Mouse (Mus musculus) fibroblast of lung, adult 2 months (primary cell): ENCODE data around the gene Cpt1c.
A peak's percentile ranks its signal among the peaks of the same experiment; 100 is the strongest.

Source experiments
- DNase-seq: peaks from one replicate; pipeline ENCODE4 v3.0.0-alpha.2; 2011; ENCODE audit warnings: low read depth

The Cpt1c gene

GRCm38 (mm10) chr7:44998501-44998955 lies 23.9 kb upstream of the Cpt1c start, which contains the start of gene Bcl2l12:
Gene Bcl2l12 (minus strand): TSS chr7:44998712.
- DNase-seq, result no peak

DNA sequence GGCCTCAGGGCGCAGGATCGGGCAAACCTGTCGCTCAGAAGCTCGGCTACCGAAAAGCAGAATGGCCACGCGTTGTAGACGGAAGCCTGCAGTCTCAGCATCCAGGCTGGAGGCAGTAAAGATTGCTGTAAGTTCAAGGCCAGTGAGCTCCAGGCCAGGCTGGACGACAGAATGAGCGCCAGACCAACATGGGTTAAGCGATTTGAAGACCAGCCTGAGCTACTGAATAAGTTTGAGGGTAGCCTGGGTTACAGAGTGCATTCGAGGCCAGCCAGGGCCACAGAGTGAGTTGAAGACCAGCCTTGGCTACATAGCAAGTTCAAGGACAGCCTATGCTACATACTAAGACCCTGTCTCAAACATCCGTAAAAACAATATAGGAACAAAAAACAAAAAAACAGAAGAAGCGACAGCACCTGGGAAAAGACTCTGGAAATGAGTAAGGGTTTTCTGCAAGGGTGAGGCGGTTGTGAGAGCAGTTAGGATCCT lies 23.3 kb upstream of the Cpt1c start:
- DNase-seq, result no peak

GRCm38 (mm10) chr7:44997231-44997939 lies 22.7 kb upstream of the Cpt1c start, which contains the start of gene Irf3:
Gene Irf3 (plus strand): TSS chr7:44997648.
- peak; percentile 95 for DNase-seq

DNA sequence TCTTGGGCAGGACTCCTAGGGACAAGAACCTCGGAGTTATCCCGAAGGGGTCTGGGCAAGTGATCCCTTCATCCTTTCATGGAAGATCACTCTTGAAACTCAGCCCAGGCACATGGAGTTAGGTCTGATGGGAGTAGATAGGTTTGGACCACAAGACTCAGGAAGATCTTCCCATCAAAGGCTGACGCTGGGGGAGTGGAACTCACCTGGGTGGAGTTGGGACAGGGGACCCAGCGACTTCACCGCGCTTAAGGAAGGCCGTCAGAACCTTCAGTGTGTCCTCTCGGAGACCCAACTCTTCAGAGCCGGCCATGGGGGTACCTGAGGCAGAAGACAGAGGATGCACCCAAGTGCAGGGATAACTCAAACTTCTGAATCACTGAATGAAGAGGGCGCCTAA lies 22.0 kb upstream of the Cpt1c start:
- DNase-seq, result no peak

DNA sequence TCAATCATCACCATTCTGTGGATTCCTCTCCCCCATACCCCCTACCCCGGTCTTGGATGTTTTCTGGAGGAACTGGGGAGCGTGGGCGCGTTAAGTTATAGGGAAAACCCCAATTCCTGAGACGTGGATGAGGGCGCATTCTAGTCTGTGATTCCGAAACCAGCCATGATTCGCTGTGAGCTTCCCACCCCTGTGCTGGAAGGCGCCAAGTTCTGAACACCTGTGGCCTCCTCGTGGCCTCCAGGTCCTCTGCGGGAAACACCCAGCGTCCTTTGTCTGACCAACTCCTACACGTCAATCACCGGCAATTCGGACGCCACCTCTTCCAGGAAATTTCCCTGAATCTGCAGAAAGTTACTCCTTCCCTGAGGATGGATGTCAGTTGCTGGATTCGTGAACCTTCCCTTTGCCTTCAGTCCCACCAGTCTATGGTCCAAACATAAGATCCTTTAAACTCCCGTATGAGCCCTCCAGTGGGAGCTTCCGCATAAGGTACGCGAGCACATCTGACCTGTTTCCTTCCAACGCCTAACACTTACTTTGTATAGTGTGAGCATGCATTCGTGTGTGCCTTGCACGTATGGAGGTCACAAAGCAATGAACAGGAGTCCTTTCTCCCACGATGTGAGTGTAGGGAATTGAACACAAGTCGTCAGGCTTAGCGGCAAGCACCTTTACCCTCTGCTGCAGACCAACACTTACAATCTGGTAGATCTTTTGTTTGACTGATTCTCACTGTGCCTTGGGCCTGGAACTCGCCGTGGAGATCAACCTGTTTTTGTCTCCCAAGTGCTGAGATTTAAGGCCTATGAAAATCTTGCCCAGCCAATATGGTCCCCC lies 12.4 kb upstream of the Cpt1c start:
- no peak for DNase-seq

GRCm38 (mm10) chr7:44986192-44986878 lies 11.7 kb upstream of the Cpt1c start, which contains the start of gene Prmt1:
Gene Prmt1 (minus strand): TSS chr7:44986568.
- peak; percentile 100 for DNase-seq

- DNase-seq, result no peak
These were observed 11.0 kb upstream of the Cpt1c start for GRCm38 (mm10) chr7:44985595-44986191.

DNA sequence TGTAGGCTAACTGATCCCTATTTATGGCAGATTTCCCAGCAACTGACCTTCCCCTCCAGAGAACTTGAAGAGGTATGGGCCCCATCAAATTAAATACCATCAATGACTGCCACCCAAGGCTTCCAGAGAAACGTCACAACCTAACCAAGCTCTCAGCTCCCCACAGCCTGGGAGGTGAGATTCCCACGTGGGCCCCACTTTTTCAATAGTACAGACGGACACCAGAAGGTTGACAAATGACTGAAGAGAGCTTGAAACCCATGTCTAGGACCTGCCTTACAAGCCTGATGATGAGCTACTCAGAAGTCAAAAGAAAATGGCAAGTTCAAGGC lies 10.1 kb upstream of the Cpt1c start:
- DNase-seq, result no peak

DNA sequence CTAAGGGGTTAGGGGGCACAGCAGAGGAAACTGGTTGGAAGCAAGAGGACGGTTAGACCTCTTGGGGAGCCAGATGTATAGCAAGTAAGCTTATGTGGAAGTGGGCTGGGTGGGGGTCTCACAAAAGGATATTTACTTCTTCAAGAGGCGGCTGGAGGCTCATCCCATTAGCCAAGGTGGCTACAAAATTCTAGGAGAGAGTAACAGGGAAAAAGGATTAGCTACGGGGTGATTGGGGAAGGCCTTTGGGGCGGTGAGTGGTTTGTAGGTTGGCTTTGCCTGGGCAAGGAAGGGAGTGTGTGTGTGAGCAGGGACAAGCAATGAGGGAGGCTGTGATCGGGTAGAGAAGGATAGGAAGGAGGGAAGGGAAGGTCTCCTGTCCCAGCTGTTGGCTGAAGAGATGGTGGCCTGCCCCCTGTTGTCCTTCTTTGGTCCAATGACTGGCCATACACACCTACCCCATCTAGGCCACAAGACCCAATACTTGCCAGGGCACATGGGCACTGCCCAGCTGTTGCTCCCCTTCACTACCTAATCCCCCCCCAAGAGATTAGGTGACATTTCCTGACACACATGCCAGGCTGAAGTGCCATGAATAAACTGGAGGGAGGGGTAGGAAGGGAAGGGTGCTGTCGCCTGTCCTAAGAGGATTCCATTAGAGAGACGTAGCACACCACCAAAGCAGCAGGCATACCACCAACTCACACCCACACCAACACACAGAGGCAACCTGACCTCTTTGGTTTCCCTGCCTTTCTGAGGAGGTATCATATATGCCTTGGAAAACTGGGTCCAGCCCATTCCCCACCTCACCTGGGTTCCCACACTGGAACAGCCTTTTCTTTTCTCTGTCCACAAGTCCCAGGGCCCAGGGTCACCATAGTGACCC lies 9.5 kb upstream of the Cpt1c start:
- no peak for DNase-seq

DNA sequence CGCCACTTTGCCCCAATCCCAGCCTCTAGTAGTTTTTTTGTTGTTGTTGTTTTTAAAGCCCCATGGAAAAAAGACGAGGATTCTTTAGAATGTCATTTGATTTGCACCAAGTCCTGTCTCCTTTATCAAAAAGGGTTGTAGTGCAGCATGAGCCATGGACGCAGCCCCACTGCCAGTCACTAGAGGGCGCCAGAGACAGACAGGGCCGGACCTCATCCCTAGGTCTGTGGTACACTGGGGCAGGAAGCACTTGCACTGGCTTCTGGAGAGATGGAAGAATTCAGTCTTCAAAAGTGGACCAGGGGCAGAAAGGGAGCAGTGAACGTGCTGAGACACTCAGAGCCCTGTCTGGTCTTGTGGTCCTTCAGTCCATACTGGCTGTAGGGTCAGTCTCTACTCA lies 8.4 kb upstream of the Cpt1c start:
- peak; percentile 49 for DNase-seq

DNA sequence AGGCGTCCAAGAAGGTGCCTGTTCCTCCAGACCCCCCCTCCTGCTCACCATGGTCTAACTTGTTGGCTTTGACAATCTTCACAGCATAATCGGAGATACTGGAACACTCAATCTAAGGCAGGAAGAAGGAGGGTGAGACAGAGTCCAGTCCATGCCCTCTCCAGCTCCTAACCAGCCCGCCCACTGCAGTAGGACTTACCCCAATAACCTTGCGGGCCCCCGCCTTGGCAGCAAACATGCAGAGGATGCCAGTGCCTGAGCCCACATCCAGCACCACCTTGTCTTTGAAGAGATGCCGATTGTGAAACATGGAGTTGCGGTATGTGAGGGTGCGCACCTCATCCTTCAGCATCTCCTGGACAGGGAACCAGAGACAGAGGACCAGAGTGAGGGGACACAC lies 6.9 kb upstream of the Cpt1c start:
- no peak for DNase-seq

- DNase-seq, result no peak
These were observed 3.6 kb upstream of the Cpt1c start for GRCm38 (mm10) chr7:44978300-44978699.

DNA sequence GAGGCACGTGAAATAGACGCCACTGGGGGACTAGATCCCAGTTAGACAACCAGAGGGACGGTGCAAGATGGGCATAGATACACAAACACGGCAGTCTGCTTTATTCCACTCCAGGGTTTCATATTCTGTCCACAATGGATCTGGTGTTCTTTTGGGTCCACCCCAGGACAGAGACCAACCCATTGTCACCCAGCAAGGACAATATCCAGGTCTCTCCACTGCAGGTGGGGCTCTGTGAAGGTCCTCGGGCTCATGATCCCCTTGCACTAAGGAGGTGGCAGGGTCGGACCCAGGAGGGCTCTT lies 417 bp upstream of the Cpt1c start:
- DNase-seq, result no peak

- no peak for DNase-seq
These were observed 1.1 kb downstream of the Cpt1c start for GRCm38 (mm10) chr7:44973415-44974130.

- no peak for DNase-seq
These were observed 3.5 kb downstream of the Cpt1c start for GRCm38 (mm10) chr7:44971142-44971541.

DNA sequence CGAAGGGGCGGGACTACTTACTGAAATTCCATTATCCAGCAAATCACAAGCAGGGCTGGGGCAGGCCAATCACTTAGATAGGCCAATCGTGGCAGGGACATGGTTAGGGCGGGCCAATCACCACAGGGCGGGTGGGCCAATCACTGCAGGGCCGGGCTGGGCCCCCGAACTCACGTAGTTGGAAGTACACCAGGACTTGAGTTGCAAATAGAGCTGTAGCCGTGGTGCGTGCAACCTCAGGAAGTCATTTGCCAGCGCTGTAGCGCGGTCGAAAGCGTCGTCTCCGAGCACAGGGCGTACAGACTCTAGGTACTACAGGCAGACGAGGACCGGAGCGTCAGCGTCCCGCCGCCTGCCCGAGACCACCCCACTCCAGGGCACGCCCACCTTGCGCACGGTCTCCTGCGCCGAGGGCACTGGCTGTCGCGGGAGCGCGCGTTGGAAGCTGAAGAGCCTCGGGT lies 4.4 kb downstream of the Cpt1c start:
- peak; percentile 68 for DNase-seq

- DNase-seq, result no peak
These were observed 8.0 kb downstream of the Cpt1c start for GRCm38 (mm10) chr7:44966638-44967037.

DNA sequence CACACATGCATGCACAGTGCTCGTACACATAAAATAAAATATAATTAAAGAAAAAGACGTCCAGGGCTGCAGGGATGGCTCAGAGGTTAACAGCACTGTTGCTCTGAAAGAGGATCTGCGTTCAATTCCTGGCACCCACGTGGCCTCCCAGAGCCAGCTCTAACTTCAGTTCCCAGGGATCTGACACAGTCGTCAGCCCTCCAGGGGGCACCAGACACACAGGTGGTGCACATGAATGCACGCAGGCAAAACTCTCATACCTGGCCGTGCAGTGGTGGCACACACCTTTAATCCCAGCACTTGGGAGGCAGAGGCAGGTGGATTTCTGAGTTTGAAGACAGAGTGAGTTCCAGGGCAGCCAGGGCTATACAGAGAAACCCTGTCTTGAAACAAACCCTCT lies 8.7 kb downstream of the Cpt1c start:
- DNase-seq, result no peak

DNA sequence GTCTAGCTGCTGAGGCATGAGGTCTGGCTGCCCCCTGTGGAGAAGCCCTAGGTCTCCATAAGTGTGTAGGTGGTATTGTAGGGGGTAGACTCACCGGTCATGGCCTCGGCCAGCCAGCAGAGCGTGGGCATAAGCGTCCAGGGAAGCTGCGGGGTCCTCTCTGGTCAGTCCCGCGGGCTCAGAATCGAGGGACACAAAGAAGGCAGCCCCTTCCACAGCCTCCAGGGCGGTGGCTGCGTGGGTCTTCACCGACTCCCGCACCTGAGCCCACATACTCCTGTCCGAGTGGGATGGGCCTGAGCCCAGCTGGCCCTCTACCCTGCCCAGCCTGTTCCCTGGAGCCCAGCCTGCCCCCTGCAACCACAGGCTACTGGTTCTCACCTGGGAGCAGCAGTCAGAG lies 9.7 kb downstream of the Cpt1c start:
- no peak for DNase-seq

DNA sequence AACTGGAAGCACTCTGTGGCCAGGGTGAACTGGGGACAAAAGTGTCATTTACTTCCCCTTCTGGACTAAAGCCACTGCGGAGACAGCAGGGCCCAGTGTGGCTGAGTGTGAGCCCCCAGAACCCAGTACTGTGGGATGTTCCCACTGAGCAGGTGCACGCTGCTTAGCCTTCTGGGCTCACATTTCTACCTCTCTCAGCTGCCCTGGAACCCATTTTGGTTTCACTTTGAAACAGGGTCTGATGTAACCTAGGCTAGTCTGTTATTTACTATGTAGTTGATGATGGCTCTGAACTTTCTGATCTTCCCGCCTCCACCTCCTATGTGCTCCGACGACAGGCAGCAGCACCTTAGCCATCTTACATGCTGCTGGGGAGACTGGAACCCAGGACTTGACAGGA lies 11.8 kb downstream of the Cpt1c start:
- DNase-seq, result no peak

DNA sequence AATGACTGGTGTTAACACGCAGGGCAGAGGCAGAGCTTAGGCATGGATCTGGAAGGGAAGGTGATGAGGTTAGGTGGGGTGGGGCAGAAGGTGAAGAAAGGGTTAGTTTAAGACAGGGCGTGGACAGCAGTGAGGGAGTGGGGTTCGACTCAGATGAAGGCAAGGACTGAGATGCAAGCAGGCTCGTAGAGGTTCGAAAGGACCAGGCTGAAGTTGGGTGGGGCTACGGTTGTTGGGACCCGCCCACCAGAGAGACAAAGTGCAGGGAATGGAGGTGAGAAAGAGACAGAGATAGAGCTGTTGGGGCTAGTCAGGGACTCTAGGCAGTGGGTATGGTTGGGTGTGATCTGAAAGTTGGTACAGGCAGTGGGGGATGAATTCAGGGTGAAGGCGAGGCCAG lies 12.3 kb downstream of the Cpt1c start:
- no peak for DNase-seq
